Mouse (Mus musculus) fat pad, adult 2 months (tissue): ENCODE results near the gene Sirt2.

Experiments used
- DNase-seq: peaks from one replicate; pipeline ENCODE4 v3.0.0-alpha.2; 2011; ENCODE audit warnings: low read depth, low spot score; ENCODE audit errors: extremely low read depth

The Sirt2 gene

DNA sequence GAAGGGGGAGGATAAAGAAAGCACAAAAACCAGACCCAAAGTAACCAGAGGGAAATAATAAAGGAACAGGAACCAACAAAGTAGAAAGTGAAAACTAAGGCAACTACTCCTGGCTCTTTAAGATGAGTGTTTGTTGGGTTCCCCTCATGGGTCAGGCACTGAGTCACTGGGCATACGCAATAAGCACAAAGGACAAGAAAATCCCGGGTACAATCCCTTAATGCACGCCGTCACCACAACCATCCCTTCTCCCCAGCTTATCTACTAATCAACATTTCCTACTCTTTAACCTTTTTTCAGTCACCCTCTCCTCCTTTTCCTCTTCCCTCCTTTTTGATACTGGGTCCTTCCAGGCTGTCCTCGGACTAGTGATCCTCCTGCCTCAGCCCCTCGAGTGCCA is 1.3 kb upstream of the Sirt2 start:
- no peak for DNase-seq

DNA sequence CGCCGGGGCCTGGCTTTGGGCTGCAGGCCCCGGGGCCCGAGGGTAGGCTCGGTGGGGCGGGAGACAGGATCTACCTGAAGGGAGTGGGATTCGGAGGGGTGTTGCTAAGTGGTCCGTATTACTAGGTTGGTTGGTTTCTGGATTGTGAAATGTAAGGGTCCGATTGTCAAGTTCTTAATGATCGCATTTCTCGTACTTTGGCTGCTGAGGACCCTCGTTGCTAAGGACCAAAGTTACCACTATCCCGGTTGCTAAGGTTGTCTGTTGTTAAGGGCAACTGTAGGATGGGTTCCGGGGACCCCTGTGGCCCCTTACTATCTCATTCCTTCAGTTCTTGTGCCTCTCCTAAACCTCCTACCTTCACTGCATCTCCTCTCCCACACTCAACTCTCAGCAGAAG is 375 bp downstream of the Sirt2 start:
- no peak for DNase-seq

DNA sequence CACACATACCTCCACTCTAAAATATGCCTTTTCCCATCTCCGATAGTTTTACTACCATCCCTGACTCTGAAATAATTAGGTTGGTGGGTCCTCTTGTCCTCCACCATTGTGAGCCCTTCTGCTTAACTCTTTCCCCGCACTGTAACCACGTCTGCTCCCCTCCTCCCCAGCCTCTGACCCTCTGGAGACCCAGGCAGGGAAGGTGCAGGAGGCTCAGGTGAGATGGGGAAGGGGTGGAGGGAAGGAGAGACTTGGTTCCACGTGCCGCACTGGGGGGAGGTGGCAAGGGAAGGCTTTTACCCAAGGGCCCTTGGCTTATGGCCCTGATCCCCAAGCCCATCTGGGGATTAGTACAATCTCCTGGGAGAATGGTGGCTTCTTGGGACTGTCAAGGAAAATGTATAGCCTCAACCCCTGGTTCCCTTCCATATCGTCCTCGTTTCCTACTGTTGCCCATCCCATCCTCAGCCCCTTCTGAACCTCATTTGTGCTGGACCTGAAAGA is 979 bp downstream of the Sirt2 start, which contains the start of gene Nfkbib:
Gene Nfkbib (minus strand): TSS at position 51 of the 504 bp plus-strand sequence.
- no peak for DNase-seq

DNA sequence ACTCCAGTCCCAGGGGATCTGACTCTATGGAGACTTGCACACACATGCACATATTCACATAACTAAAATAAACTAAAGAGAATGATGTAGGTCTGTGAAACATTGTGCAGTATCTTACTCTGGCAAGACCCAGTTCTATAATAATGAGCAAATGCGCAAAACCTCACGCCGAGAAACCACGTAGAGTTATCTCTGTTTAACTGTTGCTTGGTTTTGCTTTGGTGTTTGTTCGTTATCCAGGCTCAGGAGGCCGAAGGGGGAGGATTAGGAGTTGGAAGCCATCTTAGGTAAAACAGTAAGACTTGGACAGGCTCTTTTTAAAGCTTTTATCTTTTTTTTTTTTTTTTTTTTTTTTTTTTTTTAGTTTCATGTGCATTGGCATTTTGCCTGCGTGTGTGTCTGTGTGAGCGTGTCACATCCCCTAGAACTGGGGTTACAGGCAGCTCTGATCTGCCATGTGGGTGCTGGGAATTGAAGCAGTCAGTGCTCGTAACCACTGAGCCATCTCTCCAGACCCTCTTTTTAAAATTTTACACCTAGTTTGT is 3.0 kb downstream of the Sirt2 start:
- DNase-seq: no peak

DNA sequence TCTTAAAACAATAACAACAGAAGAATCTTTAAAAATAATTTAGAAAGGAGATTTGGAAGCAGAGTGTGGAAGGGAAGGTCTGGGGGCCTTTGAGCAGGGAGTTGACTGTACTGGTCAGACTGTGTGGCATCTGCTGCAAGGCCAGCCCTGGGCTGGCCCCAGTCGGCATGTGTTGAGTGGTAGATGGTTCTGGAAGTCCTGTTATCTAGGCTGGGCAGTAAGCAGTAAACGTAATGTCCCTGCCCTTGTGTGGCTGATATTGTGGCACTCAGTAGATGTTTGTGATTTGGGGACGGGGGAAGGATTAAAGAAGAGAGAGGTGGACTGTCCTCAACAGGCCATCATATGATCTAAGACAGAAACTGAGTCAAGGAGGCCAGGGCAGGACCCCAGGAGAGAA is 3.8 kb downstream of the Sirt2 start:
- no peak for DNase-seq

DNA sequence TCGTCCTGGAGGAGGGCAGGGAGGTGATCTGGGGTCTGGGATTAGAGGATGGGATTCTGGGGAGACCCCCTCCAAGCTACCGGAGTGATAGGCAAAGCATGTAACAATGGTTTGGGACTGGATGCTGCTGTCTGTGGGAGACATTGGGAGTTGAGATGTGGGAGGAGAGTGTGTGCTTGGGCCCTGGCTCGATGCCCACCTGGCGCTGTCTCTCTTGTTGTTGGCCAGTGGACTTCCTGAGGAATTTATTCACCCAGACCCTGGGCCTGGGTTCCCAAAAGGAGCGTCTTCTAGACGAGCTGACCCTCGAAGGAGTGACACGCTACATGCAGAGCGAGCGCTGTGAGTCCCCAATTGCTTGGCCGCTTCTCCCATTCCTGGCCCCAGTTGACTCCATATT is 5.3 kb downstream of the Sirt2 start:
- DNase-seq: no peak

DNA sequence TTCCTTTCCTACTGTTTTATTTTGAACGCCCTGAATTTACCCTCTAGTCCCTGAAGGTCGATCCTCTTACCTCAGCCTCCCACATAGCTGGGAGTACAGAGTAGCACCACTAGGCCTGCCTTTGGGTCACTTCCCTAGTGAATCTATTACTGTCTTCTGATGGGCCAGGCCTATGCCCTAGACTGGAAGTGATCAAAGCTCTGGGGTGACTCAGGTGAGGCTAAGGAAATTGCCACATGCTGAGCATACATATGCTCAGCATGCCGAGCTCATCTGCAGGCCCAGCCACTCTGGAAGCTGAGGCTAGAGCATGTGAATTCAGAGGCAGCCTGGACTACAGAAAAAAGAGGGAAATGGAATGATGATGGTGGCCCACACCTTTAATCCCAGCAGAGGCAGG is 6.6 kb downstream of the Sirt2 start:
- DNase-seq: no peak

DNA sequence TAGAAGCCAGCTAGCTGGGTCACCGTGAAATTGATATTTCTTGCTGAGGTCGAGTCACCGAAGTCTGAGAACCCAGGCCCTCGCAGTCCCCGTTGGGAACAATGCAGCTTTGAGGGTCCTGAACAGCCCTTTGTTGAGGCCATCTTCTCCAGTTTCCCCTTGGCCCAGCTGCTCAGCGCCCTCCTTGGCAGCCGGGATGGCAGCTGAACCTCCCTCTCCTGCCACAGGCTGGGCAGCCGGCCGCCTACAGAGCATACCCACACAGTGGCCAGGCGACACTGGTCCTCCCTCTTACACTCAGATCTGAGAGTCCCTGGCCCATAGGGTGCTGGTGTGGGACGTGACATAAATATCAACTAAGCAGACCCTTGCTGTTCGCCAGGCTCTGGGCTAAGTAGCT is 7.6 kb downstream of the Sirt2 start:
- no peak for DNase-seq

DNA sequence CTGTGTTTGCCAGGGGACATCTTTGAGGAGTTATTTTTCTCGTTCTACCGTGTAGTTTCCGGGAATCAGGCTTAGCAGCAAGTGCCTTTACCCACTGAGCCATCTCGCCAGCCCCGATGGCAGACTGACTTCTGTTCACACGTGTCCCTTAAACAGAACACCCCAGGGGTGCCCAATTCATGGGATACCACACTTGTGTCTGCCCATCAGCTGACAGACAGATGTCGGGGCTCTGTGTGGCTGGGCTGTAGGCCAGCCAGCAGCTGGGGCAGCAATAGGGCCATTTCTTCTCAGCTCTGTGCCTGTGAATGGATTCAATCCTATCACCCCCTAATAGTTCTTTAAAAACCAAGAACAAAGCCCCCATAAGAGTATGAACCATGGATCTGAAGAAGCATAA is 8.6 kb downstream of the Sirt2 start:
- no peak for DNase-seq

DNA sequence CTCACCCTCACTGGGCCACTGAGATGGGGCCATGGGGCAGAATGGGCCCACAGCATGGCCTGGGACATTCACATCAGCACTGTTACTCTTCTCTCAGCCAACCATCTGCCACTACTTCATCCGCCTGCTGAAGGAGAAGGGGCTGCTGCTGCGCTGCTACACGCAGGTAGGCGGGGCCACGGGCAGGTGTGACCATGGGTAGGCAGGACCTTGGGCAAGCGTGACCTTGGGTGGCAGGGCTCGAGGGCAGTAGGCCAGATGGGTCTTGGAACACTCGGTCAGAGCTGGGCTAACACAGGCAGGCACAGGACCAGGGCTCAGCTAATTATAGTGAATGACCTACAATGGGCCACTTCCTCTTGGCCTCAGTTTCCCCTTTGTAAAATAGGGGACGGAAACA is 12.3 kb downstream of the Sirt2 start:
- no peak for DNase-seq

DNA sequence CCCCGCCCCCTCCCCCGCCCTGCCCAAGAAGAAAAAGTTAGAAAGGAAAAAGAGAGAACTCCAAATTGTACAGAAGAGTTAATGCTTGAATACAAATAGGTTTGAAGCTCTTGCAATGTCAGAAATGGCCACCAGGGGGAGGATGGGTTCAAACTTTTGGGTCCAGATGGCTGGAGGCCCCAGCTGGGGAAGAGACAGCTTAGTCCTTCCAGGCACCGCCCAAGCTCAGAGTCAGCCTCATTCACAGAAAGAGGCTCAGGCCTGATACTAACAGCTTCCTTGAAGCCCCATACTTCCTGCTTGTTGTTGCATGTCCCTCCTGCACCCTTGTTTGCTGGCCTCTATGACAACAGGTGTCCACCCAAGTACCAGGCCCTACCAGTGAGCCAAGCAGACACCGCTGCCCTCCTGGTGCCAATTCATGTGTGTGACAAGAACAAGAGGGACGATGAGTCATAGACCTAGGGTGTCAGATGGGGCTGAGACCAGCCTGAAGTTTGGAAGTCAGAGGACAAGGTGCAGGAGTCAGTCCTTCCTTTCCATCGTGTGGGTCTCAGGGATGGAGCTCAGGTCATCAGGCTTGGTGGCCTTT is 13.6 kb downstream of the Sirt2 start:
- no peak for DNase-seq

DNA sequence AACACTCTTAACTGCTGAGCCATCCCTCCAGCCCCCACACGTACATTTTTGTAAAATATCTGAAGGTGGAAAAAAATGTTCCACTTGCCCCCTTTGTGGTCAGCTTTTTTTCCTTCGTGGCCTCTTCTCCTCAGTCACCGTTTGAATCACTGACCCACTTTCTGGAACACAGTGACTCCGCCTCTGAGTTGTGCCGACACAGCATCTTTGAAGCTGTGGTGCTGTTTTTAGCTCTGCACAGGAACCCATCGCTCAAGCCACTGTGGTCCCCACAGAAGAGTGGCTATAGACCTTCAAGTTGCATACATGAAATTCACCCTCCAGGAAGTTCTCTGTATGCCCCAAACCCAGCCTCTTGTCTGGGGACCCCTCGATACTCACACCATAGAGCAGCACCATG is 14.3 kb downstream of the Sirt2 start:
- no peak for DNase-seq

DNA sequence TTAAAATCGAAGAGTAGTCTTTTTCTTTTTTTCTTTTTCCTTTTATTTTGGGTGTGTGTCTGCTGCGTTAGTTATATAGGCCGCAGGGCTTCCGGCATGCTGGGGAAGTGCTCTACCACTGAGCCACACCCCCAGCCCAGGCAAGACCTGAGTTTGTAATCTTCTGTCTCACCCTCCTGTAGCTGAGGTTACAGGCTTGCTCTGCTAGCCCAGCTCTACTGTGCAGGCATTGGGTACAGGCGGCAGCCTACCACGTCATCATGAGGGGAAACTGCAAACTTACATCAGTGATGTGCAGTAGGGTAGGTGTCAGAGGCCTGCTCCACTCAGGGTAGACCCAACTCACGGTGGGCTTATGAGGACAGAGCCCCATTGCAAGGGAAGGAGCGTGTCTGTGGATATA is 14.7 kb downstream of the Sirt2 start:
- no peak for DNase-seq

DNA sequence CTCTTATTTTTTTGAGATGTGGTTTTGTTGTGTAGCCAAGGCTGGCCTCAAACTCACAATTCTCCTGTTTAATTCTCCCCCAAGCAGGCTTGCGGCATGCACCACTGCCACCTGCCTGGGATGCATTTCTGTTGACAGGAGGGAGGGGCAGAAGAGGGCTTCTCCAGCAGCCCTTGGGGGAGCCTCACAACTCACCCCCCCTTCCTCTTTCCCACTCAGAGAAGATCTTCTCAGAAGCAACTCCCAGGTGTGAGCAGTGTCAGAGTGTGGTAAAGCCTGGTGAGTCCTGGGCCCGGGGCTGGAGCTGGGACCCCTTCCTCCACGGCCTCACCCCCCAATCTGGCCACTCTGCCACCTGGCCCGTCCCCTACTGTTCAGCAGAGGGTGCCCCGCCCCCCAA is 18.6 kb downstream of the Sirt2 start:
- no peak for DNase-seq

DNA sequence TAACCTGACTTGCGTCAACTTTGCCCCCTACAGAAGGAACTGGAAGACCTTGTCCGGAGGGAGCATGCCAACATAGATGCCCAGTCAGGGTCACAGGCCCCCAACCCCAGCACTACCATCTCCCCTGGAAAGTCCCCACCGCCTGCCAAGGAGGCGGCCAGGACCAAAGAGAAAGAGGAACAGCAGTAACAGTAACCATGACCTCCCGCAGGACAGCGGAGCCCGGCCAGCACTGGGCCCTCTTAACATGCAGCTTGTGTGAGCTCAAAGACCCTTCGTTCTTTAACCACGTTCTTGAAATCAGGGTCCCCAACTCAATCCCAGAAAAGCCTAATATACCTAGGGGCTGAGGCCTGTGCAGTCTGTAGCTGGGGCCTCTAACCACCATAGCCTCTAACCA is 21.3 kb downstream of the Sirt2 start:
- DNase-seq: no peak

DNA sequence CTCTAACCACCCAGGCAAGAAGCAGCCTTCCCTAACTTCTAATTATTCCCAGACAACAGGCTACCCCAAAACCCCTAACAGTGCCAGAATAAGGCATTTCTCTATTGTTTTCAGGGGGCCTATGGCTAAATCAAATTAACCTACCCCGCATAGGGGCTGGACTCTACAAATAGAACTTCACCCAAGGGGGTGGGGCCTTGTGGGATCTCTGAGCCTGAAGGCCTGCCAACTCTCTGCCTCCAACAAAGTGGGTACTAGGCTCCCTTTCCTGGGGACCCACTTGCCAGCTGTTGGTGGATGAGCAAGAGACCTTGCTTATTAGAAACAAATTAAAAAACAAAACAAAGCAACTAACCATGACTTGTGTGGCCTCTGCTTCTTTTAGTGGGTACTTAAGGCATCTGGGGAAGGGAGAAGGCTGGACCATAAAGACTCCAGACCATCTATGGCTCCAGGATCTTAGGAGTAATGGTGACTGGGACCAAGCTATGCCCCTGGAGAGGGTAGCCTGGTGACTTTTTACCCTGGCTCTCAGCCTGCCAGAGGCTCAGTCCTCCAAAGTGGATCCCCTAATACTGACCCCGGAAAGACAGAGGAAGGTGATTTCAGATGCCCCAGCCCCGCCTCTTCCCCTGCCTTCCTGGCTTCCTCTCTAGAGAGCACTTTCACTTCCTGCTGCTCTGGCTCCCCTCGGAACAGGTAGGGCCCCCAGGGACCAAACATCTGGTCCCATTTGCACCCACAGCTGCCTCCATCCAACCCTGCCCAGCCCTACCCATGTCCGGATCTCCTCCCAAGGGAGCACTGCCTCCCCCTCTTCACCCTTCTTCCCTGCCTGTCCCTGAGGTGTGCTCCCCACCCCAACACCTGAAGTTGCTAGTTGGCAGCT is 22.0 kb downstream of the Sirt2 start, which contains the start of gene Rinl:
Gene Rinl (plus strand): TSS at position 663 of the 889 bp plus-strand sequence.
- no peak for DNase-seq

DNA sequence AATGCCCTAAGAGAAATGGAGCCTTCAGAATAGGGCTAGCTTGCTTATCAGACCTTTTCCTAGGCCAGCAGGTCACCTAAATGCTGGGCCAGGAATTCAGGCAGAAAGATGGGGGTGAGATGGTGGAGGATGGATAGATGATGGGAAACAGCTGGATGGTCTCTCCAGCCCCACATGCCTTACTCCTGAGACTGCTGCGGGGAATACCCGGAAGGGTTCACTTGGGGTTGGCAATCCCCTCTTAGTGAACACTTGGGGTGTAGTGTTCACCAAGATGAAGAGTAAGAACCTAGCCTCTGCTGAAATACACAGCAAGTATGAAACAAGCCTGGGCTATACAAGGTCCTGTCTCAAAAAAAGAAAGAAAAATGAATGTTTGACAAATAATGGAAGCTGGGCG is 22.7 kb downstream of the Sirt2 start:
- DNase-seq: no peak

DNA sequence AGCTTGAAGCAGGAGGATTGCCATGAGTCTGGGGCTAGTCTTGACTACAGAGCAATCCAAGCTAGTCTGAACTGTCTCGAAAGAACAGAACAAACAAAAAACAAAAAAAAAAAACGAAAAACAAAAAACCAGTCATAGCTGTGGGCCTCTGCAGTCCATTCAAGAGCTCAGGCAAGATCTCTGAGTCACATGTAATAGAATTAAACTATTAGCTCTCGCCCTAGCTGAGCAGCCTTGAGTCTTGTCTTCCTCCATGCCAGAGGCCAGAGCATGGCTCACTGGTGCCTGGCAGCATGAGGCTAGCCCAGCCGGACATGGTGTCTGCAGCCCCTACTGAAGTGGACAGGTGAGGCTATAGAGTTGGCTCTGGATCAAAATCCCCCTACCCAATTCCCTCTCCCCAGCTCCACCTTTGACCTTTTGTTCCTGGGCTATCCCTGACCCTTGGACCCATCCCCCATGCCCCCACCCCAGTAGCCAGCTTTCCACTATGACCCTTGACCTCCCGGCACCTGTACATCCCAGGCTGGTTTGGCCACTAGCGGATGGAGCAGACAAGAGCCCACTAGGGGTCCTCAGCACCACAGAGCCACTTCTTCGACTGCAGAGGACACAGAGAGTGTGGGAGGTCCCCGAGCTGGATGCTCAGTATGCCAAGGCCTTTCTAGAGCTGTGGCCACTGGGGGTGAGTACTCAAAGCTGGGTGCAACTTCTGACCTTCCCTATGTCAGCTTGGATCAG is 23.7 kb downstream of the Sirt2 start:
- no peak for DNase-seq

DNA sequence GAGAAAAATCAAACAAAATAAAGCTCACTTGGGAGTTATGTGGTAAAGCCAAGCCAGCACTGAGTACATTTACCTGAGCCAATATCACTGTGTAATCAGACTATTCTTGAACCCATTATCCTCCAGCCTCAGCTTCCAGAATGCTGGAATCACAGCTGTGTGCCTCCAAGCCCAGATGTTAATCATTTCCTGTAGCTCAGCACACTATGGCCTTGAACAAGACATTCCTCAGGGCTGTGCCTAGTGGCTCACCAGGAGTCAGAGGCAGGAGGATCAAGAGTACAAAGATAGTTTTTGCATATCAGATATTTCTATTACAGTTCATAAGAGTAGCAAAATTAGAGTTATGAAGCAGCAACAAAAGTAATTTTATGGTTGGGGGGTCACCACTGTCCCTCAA is 25.2 kb downstream of the Sirt2 start:
- DNase-seq: no peak

DNA sequence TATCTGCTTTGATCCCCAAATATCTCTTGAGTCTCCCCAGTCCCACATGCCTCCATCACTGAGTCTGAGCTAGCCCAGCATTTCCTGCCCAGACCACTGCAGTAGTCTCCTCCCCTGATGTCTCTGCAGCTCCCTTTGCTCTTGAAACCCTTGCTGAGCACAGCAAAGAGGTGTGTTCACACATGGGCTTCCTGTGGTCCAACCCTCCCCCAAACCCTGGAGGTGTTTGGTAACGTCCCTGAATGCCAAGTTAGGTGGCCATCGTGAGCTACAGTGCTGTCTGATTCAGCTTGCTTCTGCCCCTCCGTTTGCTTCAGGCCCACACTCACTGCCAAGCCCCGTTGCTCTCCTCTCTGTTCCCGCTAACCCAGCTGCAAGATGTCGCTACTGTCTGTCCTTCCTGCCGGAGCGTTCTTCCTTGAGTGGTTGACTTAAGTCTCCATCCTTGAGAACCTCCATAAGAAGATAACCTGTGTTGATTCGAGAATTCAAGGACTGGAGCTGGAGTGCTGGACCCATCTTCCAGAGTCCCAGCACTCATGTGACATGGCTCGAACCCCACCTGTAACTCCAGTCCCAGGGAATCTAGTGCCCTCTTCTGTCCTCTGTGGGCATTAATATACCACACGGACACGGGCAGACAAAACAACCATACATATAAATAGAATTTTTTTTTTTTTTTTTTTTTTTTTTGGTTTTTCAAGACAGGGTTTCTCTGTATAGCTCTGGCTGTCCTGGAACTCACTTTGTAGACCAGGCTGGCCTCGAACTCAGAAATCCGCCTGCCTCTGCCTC is 26.1 kb downstream of the Sirt2 start:
- no peak for DNase-seq

DNA sequence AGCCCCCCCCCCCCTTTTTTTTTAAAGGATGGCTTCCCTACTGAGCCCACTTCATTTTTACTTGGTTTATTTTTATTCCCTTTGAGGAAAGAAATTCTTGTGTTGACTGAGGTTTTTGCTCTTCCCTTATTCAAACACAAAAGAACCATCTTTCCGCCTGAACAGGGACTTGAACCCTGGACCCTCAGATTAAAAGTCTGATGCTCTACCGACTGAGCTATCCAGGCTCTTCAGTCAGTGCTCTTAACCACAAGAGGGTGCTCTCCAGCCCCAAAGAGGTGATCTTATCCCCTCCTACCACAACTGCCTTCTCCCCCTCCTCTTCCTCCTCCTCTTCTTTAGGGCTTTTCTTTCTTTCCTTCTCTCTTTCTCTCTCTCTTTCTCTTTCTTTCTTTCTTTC is 27.3 kb downstream of the Sirt2 start:
- DNase-seq: no peak
